Mouse (Mus musculus) T-helper 1 cell (primary cell): ENCODE measurements around the gene Pold3.
"Not testable (repeated sequence)": the region's sequence is repeated elsewhere in the genome, so short reads cannot be mapped to it uniquely, and the experiment has no call there.

Experiments used
- in situ Hi-C: fragments of 300-600 bp; cut with MboI, MseI; formaldehyde crosslinking; loops from one replicate; pipeline ENCODE4 v1.15.1; 2025; ENCODE audit warnings: high pct_unique_total_duplicates

Pold3 gene

GRCm38 (mm10) chr7:100111506-100111905 lies 9.9 kb downstream of the Pold3 start:
- in situ Hi-C loops, result no loop called here

- in situ Hi-C loops, result no loop called here
These were observed 13.0 kb downstream of the Pold3 start for GRCm38 (mm10) chr7:100108341-100108740.

- in situ Hi-C loops, result no loop called here
These were observed 16.7 kb downstream of the Pold3 start for GRCm38 (mm10) chr7:100104677-100105076.

- in situ Hi-C loops, result no loop called here
These were observed 21.3 kb downstream of the Pold3 start for GRCm38 (mm10) chr7:100100031-100100595.

GRCm38 (mm10) chr7:100086891-100087290 lies 34.5 kb downstream of the Pold3 start:
- in situ Hi-C loops, result no loop called here

- in situ Hi-C loops, result no loop called here
These were observed 35.1 kb downstream of the Pold3 start for GRCm38 (mm10) chr7:100086159-100086755.

- in situ Hi-C loops, result no loop called here
These were observed 37.6 kb downstream of the Pold3 start for GRCm38 (mm10) chr7:100083812-100084211.

- in situ Hi-C loops, result no loop called here
These were observed 38.5 kb downstream of the Pold3 start for GRCm38 (mm10) chr7:100082836-100083235.

- in situ Hi-C loops, result no loop called here
These were observed 41.1 kb downstream of the Pold3 start for GRCm38 (mm10) chr7:100080087-100080781.

- in situ Hi-C loops, result no loop called here
These were observed 44.3 kb downstream of the Pold3 start for GRCm38 (mm10) chr7:100077071-100077470.

GRCm38 (mm10) chr7:100076296-100076695 lies 45.1 kb downstream of the Pold3 start:
- in situ Hi-C loops, result no loop called here

- in situ Hi-C loops, result no loop called here
These were observed 47.4 kb downstream of the Pold3 start for GRCm38 (mm10) chr7:100073959-100074358.

- in situ Hi-C loops, result not testable (repeated sequence)
These were observed 68.4 kb downstream of the Pold3 start for GRCm38 (mm10) chr7:100052991-100053390.

- in situ Hi-C loops, result no loop called here
These were observed 69.5 kb downstream of the Pold3 start for GRCm38 (mm10) chr7:100051904-100052303.

GRCm38 (mm10) chr7:100046486-100046885 lies 74.9 kb downstream of the Pold3 start:
- in situ Hi-C loops, result no loop called here

GRCm38 (mm10) chr7:100043605-100044031 lies 77.7 kb downstream of the Pold3 start:
- in situ Hi-C loops, result no loop called here

- in situ Hi-C loops, result no loop called here
These were observed 78.3 kb downstream of the Pold3 start for GRCm38 (mm10) chr7:100043096-100043495.

GRCm38 (mm10) chr7:100042120-100042519 lies 79.2 kb downstream of the Pold3 start:
- in situ Hi-C loops, result no loop called here

- in situ Hi-C loops, result no loop called here
These were observed 84.9 kb downstream of the Pold3 start for GRCm38 (mm10) chr7:100036495-100036894.

GRCm38 (mm10) chr7:100036050-100036449 lies 85.3 kb downstream of the Pold3 start:
- in situ Hi-C loops, result no loop called here

GRCm38 (mm10) chr7:100034815-100035463 lies 86.4 kb downstream of the Pold3 start:
- in situ Hi-C loops, result no loop called here

GRCm38 (mm10) chr7:100033672-100034071 lies 87.7 kb downstream of the Pold3 start:
- in situ Hi-C loops, result no loop called here
